Mouse (Mus musculus) embryonic fibroblast, embryonic 13.5 days (primary cell): ENCODE results near the gene Sgms2.

Experiments used
- CTCF ChIP-seq: IDR thresholded peaks from 2 replicates; pipeline ENCODE4 v1.5.1; 2011; ENCODE audit warnings: mild to moderate bottlenecking, control low read depth, low read length, moderate library complexity, borderline replicate concordance; ENCODE audit not compliant: insufficient read depth
- POLR2A ChIP-seq: IDR thresholded peaks from 2 replicates; pipeline ENCODE4 v1.6.1; 2011; ENCODE audit warnings: low read depth, mild to moderate bottlenecking, control low read depth, low read length, moderate library complexity

GRCm38 (mm10) chr3:131271559-131272373 lies 219.4 kb downstream of the Sgms2 start, which contains the start of gene Hadh:
- peak; percentile 92 for TF ChIP-seq POLR2A
- no peak for TF ChIP-seq CTCF
